Mouse (Mus musculus) embryonic facial prominence, embryonic 13.5 days (tissue): ENCODE measurements around the gene Pde8b. TPM values are rescaled to one million over a fixed set of nuclear protein-coding genes. Genes with fewer than 3 reads are reported as not detected.

Experiments used
- ATAC-seq: fragments of 200-750 bp; cut with Nextera tagmentation; 2 replicates; pipeline ENCODE4 v1.8.0; 2017; ENCODE audit warnings: low read depth; ENCODE audit not compliant: insufficient number of reproducible peaks, insufficient read depth, low FRiP score, low TSS enrichment
- H3K27ac ChIP-seq: fragments of 300-500 bp; sonication (generic); 2 replicates; pipeline ENCODE4 v1.5.1; 2015; ENCODE audit warnings: moderate library complexity, mild to moderate bottlenecking, inconsistent platforms
- H3K27me3 ChIP-seq: fragments of 300-500 bp; sonication (generic); 2 replicates; pipeline ENCODE4 v1.6.1; 2015; ENCODE audit warnings: mild to moderate bottlenecking, inconsistent platforms
- H3K36me3 ChIP-seq: fragments of 300-500 bp; sonication (generic); 2 replicates; pipeline ENCODE4 v1.6.1; 2015; ENCODE audit warnings: mild to moderate bottlenecking, inconsistent platforms
- H3K4me1 ChIP-seq: fragments of 300-500 bp; sonication (generic); 2 replicates; pipeline ENCODE4 v1.6.1; 2015; ENCODE audit warnings: inconsistent platforms
- H3K4me2 ChIP-seq: fragments of 300-500 bp; sonication (generic); 2 replicates; pipeline ENCODE4 v1.6.1; 2015; ENCODE audit warnings: moderate library complexity, mild to moderate bottlenecking, inconsistent platforms
- H3K4me3 ChIP-seq: fragments of 300-500 bp; sonication (generic); 2 replicates; pipeline ENCODE4 v1.5.1; 2015; ENCODE audit warnings: mild to moderate bottlenecking, inconsistent platforms
- H3K9ac ChIP-seq: fragments of 300-500 bp; sonication (generic); 2 replicates; pipeline ENCODE4 v1.6.1; 2015; ENCODE audit warnings: mild to moderate bottlenecking, inconsistent platforms
- H3K9me3 ChIP-seq: fragments of 300-500 bp; sonication (generic); 2 replicates; pipeline ENCODE4 v1.6.1; 2016; ENCODE audit warnings: inconsistent platforms
- WGBS: fragments of 180-500 bp; shearing (Covaris S2); methylation state at CpG from one replicate; pipeline ENCODE4 v1.1.7; 2015; ENCODE audit warnings: mixed read lengths; 5-methylcytosine and 5-hydroxymethylcytosine counted together
- polyA plus RNA-seq: library from polyadenylated mRNA; unstranded; fragments of >200 nt; fragmentation: Nextera tagmentation; extraction: Ambion mirVana; gene quantifications from 2 replicates; pipeline ENCODE4 v1.2.1, GENCODE M21; 2015

The Pde8b gene
- polyA plus RNA-seq, 1 experiment from 2014 or later: 2.6 TPM

- no peak overlapping the region for H3K4me2 ChIP-seq
- no peak overlapping the region for H3K27ac ChIP-seq
- 0 out of 2 replicates have a peak, but pooled peaks cover 5% of the 10 kb centered on the region for H3K36me3 ChIP-seq
- WGBS: 71% methylated on average over 5 of the region's 5 CpGs
- no peak for ATAC-seq
- H3K9ac ChIP-seq: no peak overlapping the region
- H3K4me1 ChIP-seq: no peaks in the 10 kb centered on the region
- H3K4me3 ChIP-seq: no peak overlapping the region
- H3K27me3 ChIP-seq: no peaks in the 10 kb centered on the region
- no peaks in the 10 kb centered on the region for H3K9me3 ChIP-seq
Measured at GRCm38 (mm10) chr13:94990516-94990915, 259.6 kb downstream of the Pde8b start.

- ATAC-seq: no peak
Measured at GRCm38 (mm10) chr13:94979081-94979480, 271.1 kb downstream of the Pde8b start.

GRCm38 (mm10) chr13:94976219-94977186, 273.6 kb downstream of the Pde8b start, which contains the start of gene Wdr41:
Gene Wdr41, plus strand, starts transcription at chr13:94976344.
- no peaks in the 10 kb centered on the region for H3K27me3 ChIP-seq
- peaks cover 14% of the 10 kb centered on the region for H3K4me1 ChIP-seq
- peak within 1 kb of the TSS; percentile 92 for H3K9ac ChIP-seq
- H3K36me3 ChIP-seq: peaks cover 6% of the 10 kb centered on the region
- 2% methylated on average over 68 of the region's 68 CpGs for WGBS
- no peaks in the 10 kb centered on the region for H3K9me3 ChIP-seq
- peak within 1 kb of the TSS; percentile 54 for H3K4me2 ChIP-seq
- ATAC-seq: peak; percentile 93
- peak within 1 kb of the TSS; percentile 67 for H3K4me3 ChIP-seq
- H3K27ac ChIP-seq: peak within 1 kb of the TSS; percentile 95

More at GRCm38 (mm10) chr13:94979081-94979480, 271.1 kb downstream of the Pde8b start:
- Histone ChIP-seq H3K4me3 (no peak overlapping the region), H3K4me1 (peaks cover 14% of the 10 kb centered on the region), H3K27me3 (no peaks in the 10 kb centered on the region), H3K9ac (no peak overlapping the region), H3K36me3 (peaks cover 17% of the 10 kb centered on the region), H3K4me2 (no peak overlapping the region), H3K27ac (no peak overlapping the region), H3K9me3 (no peaks in the 10 kb centered on the region)
- WGBS: 57% methylated on average over 7 of the region's 7 CpGs

GRCm38 (mm10) chr13:94975828-94976218, 274.3 kb downstream of the Pde8b start:
- 27% methylated on average over 9 of the region's 9 CpGs for WGBS
- H3K9ac ChIP-seq: peak overlapping the region; percentile 92
- H3K4me1 ChIP-seq: peaks cover 16% of the 10 kb centered on the region
- peak overlapping the region; percentile 67 for H3K4me3 ChIP-seq
- no peaks in the 10 kb centered on the region for H3K27me3 ChIP-seq
- no peak for ATAC-seq
- H3K36me3 ChIP-seq: no peaks in the 10 kb centered on the region
- peak overlapping the region; percentile 95 for H3K27ac ChIP-seq
- no peaks in the 10 kb centered on the region for H3K9me3 ChIP-seq
- peak overlapping the region; percentile 54 for H3K4me2 ChIP-seq

Other genes starting within 250 kb of the Pde8b start
- 75.1 and 84.9 TPM in 2 replicates for gene Zbed3, start 73.3 kb upstream of the Pde8b start, polyA plus RNA-seq
- gene Aggf1, start 125.0 kb upstream of the Pde8b start, polyA plus RNA-seq: 37.2 and 38.8 TPM in 2 replicates
- 0.11 and 0.25 TPM in 2 replicates for gene Crhbp, start 194.6 kb upstream of the Pde8b start, polyA plus RNA-seq
- gene S100z, start 228.4 kb upstream of the Pde8b start, polyA plus RNA-seq: 3.6 and 4.0 TPM in 2 replicates